Mouse (Mus musculus): ENCODE data around the gene Tgm1. TPM values are rescaled to one million over a fixed set of nuclear protein-coding genes. Genes with fewer than 3 reads are reported as not detected.
A peak's percentile ranks its signal among the peaks of the same experiment; 100 is the strongest.

Gene Tgm1
- polyA plus RNA-seq, 1 experiment, result 5.1 TPM

DNA sequence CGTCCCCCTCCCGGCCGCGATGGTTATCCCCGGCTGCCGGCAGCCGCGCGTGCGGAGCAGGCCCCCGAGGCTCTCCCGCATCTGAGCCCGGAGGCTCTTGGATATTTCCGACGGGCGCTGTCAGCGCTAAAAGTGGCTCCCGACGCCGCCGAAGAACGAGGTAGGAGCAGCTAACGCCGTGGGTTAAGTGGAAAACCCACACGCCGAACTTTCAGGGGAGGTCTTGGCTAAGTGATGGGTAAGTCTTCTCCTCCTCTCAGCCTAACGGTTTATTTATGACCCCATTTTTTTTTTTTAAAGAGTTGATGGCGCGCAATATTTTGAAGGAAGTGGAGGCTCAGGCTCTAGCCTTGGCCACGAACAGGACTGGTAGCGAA, 32.1 kb upstream of the Tgm1 start:
- peaks cover 1% of the 10 kb centered on the region; the same call in 1 of the 2 replicates for H3K4me1 ChIP-seq (ENCODE audit: control insufficient read depth, insufficient read depth, low read length)
- TF ChIP-seq POLR2A (IDR thresholded peaks at IDR 0.05; ENCODE audit: borderline replicate concordance, control insufficient read depth, low read depth, low read length) (no peak), CTCF (IDR thresholded peaks at IDR 0.05; ENCODE audit: control insufficient read depth, insufficient read depth, low read length) (no peak)
- peak overlapping the region; percentile 91 for H3K4me3 ChIP-seq (replicated peaks; ENCODE audit: control insufficient read depth, low read depth, low read length)
- WGBS, result 0% methylated on average over 31 of the region's 31 CpGs
- H3K27ac ChIP-seq (ENCODE audit: control insufficient read depth, insufficient read depth, low read depth, low read length, poor library complexity), result peak overlapping the region; percentile 72

- peaks cover 1% of the 10 kb centered on the region; the same call in 1 of the 2 replicates for H3K4me1 ChIP-seq (ENCODE audit: control insufficient read depth, insufficient read depth, low read length)
- WGBS, result 2% methylated on average over 48 of the region's 48 CpGs
- no peak; the same call in 1 of the 2 replicates for TF ChIP-seq POLR2A (IDR thresholded peaks at IDR 0.05; ENCODE audit: borderline replicate concordance, control insufficient read depth, low read depth, low read length)
- TF ChIP-seq CTCF (IDR thresholded peaks at IDR 0.05; ENCODE audit: control insufficient read depth, insufficient read depth, low read length), result no peak
Observed at GRCm38 (mm10) chr14:55745180-55745860, 31.6 kb upstream of the Tgm1 start, which contains the start of the genes Dhrs1 and Nop9. Gene Dhrs1 (minus strand): TSS chr14:55745690. Gene Nop9 (plus strand): TSS chr14:55745693.

DNA sequence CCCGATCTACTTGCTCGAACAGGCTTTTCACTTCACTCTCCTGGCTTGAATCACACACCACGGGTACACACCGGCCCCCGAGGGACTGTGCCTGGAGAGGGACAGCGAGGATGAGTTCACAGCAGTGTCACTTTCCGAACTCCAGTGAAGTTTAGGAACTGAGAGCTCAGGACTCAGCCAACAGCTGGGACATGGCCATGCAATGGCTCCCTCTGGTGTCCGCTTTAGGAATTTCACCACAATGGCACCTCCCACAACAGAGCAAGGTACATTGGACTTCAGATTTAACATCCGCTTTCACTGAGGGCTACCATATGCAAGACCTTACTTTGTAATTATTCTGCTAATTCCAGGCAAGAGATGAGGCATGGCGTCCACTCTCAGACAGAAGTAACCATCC, 30.0 kb upstream of the Tgm1 start:
- no peak overlapping the region for H3K4me3 ChIP-seq (replicated peaks; ENCODE audit: control insufficient read depth, low read depth, low read length)
- 18% methylated on average over 10 of the region's 10 CpGs for WGBS
- TF ChIP-seq CTCF (IDR thresholded peaks at IDR 0.05; ENCODE audit: control insufficient read depth, insufficient read depth, low read length) (peak; percentile 99), POLR2A (IDR thresholded peaks at IDR 0.05; ENCODE audit: borderline replicate concordance, control insufficient read depth, low read depth, low read length) (no peak)
- peaks cover 1% of the 10 kb centered on the region; the same call in 1 of the 2 replicates for H3K4me1 ChIP-seq (ENCODE audit: control insufficient read depth, insufficient read depth, low read length)
- H3K27ac ChIP-seq (ENCODE audit: control insufficient read depth, insufficient read depth, low read depth, low read length, poor library complexity), result no peak overlapping the region; the same call in 1 of the 2 replicates

More at GRCm38 (mm10) chr14:55745180-55745860, 31.6 kb upstream of the Tgm1 start, which contains the start of the genes Dhrs1 and Nop9:
- Histone ChIP-seq H3K4me3 (replicated peaks; ENCODE audit: control insufficient read depth, low read depth, low read length) (peak within 1 kb of the TSS; percentile 91), H3K27ac (ENCODE audit: control insufficient read depth, insufficient read depth, low read depth, low read length, poor library complexity) (peak within 1 kb of the TSS; percentile 72)

DNA sequence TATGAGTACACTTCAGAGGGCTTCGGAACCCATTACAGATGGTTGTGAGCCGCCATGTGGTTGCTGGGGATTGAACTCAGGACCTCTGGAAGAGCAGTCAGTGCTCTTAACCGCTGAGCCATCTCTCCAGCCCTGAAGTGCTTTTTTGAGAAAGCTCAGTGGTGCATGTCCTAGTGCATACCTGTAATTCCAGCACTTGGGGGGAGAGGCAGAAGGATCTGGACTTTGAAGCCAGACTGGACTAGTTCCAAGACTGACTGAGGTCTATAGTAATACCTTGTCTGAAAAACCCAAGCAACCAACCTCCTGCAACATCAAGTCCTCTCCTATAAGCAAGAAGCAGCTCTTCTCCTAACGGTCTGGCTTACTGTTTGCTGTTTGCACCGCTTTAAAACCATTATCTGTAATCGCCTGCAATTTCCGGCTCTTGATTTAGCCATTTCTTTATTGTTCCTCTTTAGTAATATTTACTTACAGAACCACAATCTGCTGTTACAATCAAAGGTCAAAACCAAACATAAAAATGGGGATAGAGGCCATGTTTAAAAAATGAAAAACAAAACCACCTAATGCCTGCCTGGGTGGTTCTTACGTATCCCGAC, 23.5 kb upstream of the Tgm1 start:
- peaks cover 5% of the 10 kb centered on the region; the same call in 1 of the 2 replicates for H3K4me1 ChIP-seq (ENCODE audit: control insufficient read depth, insufficient read depth, low read length)
- no peak overlapping the region for H3K27ac ChIP-seq (ENCODE audit: control insufficient read depth, insufficient read depth, low read depth, low read length, poor library complexity)
- no peak overlapping the region for H3K4me3 ChIP-seq (replicated peaks; ENCODE audit: control insufficient read depth, low read depth, low read length)
- 51% methylated on average over 9 of the region's 9 CpGs for WGBS
- TF ChIP-seq CTCF (IDR thresholded peaks at IDR 0.05; ENCODE audit: control insufficient read depth, insufficient read depth, low read length) (no peak), POLR2A (IDR thresholded peaks at IDR 0.05; ENCODE audit: borderline replicate concordance, control insufficient read depth, low read depth, low read length) (no peak)

GRCm38 (mm10) chr14:55735758-55736157, 22.0 kb upstream of the Tgm1 start:
- peak overlapping the region; percentile 61; the same call in 1 of the 2 replicates for H3K27ac ChIP-seq (ENCODE audit: control insufficient read depth, insufficient read depth, low read depth, low read length, poor library complexity)
- peaks cover 5% of the 10 kb centered on the region; the same call in 1 of the 2 replicates for H3K4me1 ChIP-seq (ENCODE audit: control insufficient read depth, insufficient read depth, low read length)
- no peak overlapping the region for H3K4me3 ChIP-seq (replicated peaks; ENCODE audit: control insufficient read depth, low read depth, low read length)
- TF ChIP-seq POLR2A (IDR thresholded peaks at IDR 0.05; ENCODE audit: borderline replicate concordance, control insufficient read depth, low read depth, low read length) (no peak), CTCF (IDR thresholded peaks at IDR 0.05; ENCODE audit: control insufficient read depth, insufficient read depth, low read length) (no peak)
- 26% methylated on average over 4 of the region's 4 CpGs for WGBS

DNA sequence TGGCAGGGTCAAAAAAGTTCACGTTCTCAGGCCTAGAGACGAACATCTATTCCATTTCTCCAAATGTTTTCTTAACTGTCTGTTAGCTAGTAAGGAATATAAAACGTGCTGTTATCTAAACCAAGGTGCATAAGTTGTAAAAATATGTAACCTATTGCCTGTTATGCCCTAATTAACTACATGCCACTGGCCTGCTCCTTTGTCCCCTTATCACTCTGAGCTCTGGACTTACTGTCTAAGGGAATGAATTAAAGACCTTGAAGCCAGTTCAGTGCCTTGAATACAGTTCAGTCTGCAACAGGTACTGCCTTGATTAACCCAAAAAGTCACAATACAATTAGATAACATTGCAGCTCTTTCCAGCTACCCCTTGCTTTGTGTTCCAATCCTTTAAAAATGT, 21.6 kb upstream of the Tgm1 start:
- WGBS, result 61% methylated on average over 3 of the region's 3 CpGs
- no peak for TF ChIP-seq CTCF (IDR thresholded peaks at IDR 0.05; ENCODE audit: control insufficient read depth, insufficient read depth, low read length)
- no peak for TF ChIP-seq POLR2A (IDR thresholded peaks at IDR 0.05; ENCODE audit: borderline replicate concordance, control insufficient read depth, low read depth, low read length)
- Histone ChIP-seq H3K27ac (ENCODE audit: control insufficient read depth, insufficient read depth, low read depth, low read length, poor library complexity) (no peak overlapping the region), H3K4me3 (replicated peaks; ENCODE audit: control insufficient read depth, low read depth, low read length) (no peak overlapping the region), H3K4me1 (ENCODE audit: control insufficient read depth, insufficient read depth, low read length) (peaks cover 5% of the 10 kb centered on the region; the same call in 1 of the 2 replicates)

DNA sequence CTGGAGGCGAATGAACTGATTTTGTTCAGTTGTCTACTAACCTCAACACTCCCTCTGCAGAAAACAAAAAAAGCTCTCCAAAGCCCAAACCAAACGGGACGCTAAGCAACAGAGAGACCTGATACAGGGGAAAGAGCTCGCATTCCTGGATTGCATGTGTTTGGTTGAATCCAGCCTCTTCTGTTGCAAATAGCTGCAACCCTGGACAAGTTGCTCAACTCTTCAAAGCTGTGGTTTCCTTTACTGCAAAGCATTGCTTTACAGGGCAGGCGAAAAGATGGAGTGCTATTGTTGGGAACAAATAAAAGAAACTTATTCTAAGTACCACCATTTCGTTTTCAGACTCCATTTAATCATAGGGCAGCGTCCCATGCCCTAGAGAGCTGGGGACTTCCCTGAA, 21.1 kb upstream of the Tgm1 start:
- Histone ChIP-seq H3K4me3 (replicated peaks; ENCODE audit: control insufficient read depth, low read depth, low read length) (no peak overlapping the region), H3K4me1 (ENCODE audit: control insufficient read depth, insufficient read depth, low read length) (peaks cover 5% of the 10 kb centered on the region; the same call in 1 of the 2 replicates), H3K27ac (ENCODE audit: control insufficient read depth, insufficient read depth, low read depth, low read length, poor library complexity) (no peak overlapping the region)
- 52% methylated on average over 7 of the region's 7 CpGs for WGBS
- TF ChIP-seq POLR2A (IDR thresholded peaks at IDR 0.05; ENCODE audit: borderline replicate concordance, control insufficient read depth, low read depth, low read length), result no peak
- TF ChIP-seq CTCF (IDR thresholded peaks at IDR 0.05; ENCODE audit: control insufficient read depth, insufficient read depth, low read length), result no peak

DNA sequence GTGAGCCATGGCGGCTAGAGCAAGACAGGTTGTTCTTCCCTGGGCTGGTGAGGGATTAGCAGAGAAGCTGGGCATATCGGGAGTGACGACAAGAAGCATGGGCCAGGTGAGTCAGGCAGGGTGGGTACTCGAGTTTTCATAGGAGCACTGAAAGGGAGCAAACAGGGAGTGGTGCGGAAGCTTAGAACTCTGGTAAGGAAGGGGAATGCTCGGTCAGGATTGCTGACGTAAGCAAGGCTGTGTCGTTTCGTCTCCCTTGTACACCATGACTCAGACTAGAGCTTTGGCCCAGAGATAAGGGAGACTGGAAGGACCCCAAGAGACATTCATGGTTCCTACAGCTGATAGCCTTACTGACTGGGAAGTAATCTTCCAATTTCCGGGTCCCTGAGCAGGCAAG, 20.2 kb upstream of the Tgm1 start:
- no peak overlapping the region for H3K4me3 ChIP-seq (replicated peaks; ENCODE audit: control insufficient read depth, low read depth, low read length)
- H3K27ac ChIP-seq (ENCODE audit: control insufficient read depth, insufficient read depth, low read depth, low read length, poor library complexity), result no peak overlapping the region
- peaks cover 5% of the 10 kb centered on the region; the same call in 1 of the 2 replicates for H3K4me1 ChIP-seq (ENCODE audit: control insufficient read depth, insufficient read depth, low read length)
- no peak for TF ChIP-seq CTCF (IDR thresholded peaks at IDR 0.05; ENCODE audit: control insufficient read depth, insufficient read depth, low read length)
- TF ChIP-seq POLR2A (IDR thresholded peaks at IDR 0.05; ENCODE audit: borderline replicate concordance, control insufficient read depth, low read depth, low read length), result no peak
- WGBS, result 64% methylated on average over 10 of the region's 10 CpGs

Measured in bone marrow, adult 2 months (tissue).